ENCODE assay signal across 17 mouse cellular contexts in the genomic region with DNA sequence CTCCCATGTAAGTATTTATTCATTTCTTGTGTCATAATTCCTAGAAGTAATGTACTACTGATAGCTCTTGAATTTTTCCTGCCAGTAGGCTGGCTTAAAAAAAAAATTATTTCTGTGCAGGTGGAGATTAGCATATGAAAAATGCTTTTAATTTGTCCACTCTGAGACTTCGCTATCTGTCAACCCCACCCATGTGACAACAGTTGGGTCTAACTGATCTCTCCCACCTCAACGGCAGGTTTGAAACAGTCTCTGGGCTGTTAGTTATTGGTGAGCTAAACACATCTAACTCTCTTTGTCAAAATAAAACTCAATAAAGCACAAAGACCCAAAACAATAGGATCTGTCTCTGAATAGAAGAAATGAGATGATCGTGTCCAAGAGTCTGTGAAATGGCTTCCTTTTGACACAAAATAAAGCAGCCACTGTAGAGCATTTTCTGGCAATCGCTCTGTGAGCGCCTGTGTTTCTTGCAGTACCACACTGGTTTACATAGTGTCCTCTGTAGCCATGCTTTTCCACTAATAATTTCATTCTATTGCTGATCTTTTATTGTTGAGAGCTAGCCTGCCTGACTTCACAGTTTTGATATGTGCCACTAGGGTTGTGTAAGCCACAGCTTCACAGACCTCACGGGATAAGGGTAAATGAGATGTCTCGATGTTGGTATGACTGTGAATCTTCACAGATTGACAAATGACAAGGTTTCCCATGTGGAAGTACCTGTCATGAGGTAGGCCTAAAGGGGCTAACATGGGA. TPM values are rescaled to one million over a fixed set of nuclear protein-coding genes. Genes with fewer than 3 reads are reported as not detected.
DNase-seq lines count a peak whose midpoint lies in the region; ATAC-seq and TF ChIP-seq lines count a peak whose summit lies in the region.
"Had no signal": no experiment of that assay in that cellular context is flagged by ENCODE, and none has a peak within 500 bp of the region (broad histone marks: within the 10 kb centered on the region; RNA-seq: fewer than 3 reads in every experiment).

No protein-coding gene starts in this region.

- no peak for DNase-seq in G1E (ENCODE audit: low spot score)
- peak; percentile 75 for DNase-seq in c-Kit-positive CD71-positive TER-119-negative erythroid progenitor cells, embryonic 14.5 days (ENCODE audit: low read depth)
- no peak for DNase-seq in gastrocnemius, postnatal 25 days
- no peak for DNase-seq in adrenal gland, postnatal 25 days
- DNase-seq: adrenal gland, postnatal 14 days; cerebellum, adult 18-20 months; kidney, postnatal 25 days; lung, adult 18-20 months; right cerebral cortex, postnatal 25 days; thymus, postnatal 4 days had no signal

- peaks cover 23% of the 10 kb centered on the region for H3K4me1 ChIP-seq in hindbrain, embryonic 13.5 days (replicated peaks)
- H3K4me1 ChIP-seq in hindbrain, embryonic 12.5 days = peaks cover 30% of the 10 kb centered on the region
- peaks cover 47% of the 10 kb centered on the region for H3K4me1 ChIP-seq in G1E (ENCODE audit: insufficient read depth, low read depth, low read length)
- H3K4me1 ChIP-seq in liver, embryonic 15.5 days (replicated peaks) = peaks cover 52% of the 10 kb centered on the region

- ATAC-seq in hindbrain, embryonic 13.5 days (ENCODE audit: low FRiP score) = peak; percentile 8; the same call in 1 of the 2 replicates
- no peak for ATAC-seq in hindbrain, embryonic 12.5 days (ENCODE audit: low FRiP score)
- ATAC-seq in G1E (ENCODE audit: extremely low read depth, insufficient number of reproducible peaks, low FRiP score, poor library complexity, severe bottlenecking) = peak; percentile 67; the same call in 1 of the 2 replicates
- peak; percentile 82 for ATAC-seq in liver, embryonic 15.5 days (ENCODE audit: insufficient read depth)
- ATAC-seq: intestine, postnatal 0 days had no signal

- no peaks in the 10 kb centered on the region for H3K27me3 ChIP-seq in hindbrain, embryonic 13.5 days
- no peaks in the 10 kb centered on the region for H3K27me3 ChIP-seq in hindbrain, embryonic 12.5 days
- no peaks in the 10 kb centered on the region for H3K27me3 ChIP-seq in G1E (ENCODE audit: insufficient read depth, low read length)
- no peaks in the 10 kb centered on the region for H3K27me3 ChIP-seq in liver, embryonic 15.5 days
- H3K27me3 ChIP-seq: embryonic facial prominence, embryonic 12.5 days; heart, embryonic 15.5 days had no signal

- no peak overlapping the region for H3K4me3 ChIP-seq in hindbrain, embryonic 13.5 days
- no peak overlapping the region for H3K4me3 ChIP-seq in hindbrain, embryonic 12.5 days
- no peak overlapping the region; the same call in 1 of the 2 replicates for H3K4me3 ChIP-seq in G1E (ENCODE audit: low read depth, low read length)
- no peak overlapping the region for H3K4me3 ChIP-seq in liver, embryonic 15.5 days (replicated peaks)
- H3K4me3 ChIP-seq: embryonic facial prominence, embryonic 12.5 days; heart, embryonic 15.5 days; midbrain, embryonic 10.5 days had no signal

- H3K4me2 ChIP-seq in hindbrain, embryonic 13.5 days = no peak overlapping the region
- H3K4me2 ChIP-seq in hindbrain, embryonic 12.5 days (replicated peaks) = no peak overlapping the region
- H3K4me2 ChIP-seq in liver, embryonic 15.5 days = peak overlapping the region; percentile 45
- H3K4me2 ChIP-seq: embryonic facial prominence, embryonic 12.5 days; heart, embryonic 15.5 days had no signal

- no peaks in the 10 kb centered on the region for H3K9me3 ChIP-seq in hindbrain, embryonic 13.5 days
- no peaks in the 10 kb centered on the region for H3K9me3 ChIP-seq in hindbrain, embryonic 12.5 days (replicated peaks)
- no peaks in the 10 kb centered on the region for H3K9me3 ChIP-seq in G1E (replicated peaks)
- no peaks in the 10 kb centered on the region for H3K9me3 ChIP-seq in liver, embryonic 15.5 days (replicated peaks)
- H3K9me3 ChIP-seq: embryonic facial prominence, embryonic 12.5 days; heart, embryonic 15.5 days; midbrain, embryonic 10.5 days had no signal

- 63% methylated on average over 7 of the region's 7 CpGs for WGBS in hindbrain, embryonic 13.5 days
- 67% methylated on average over 7 of the region's 7 CpGs for WGBS in hindbrain, embryonic 12.5 days
- 44% methylated on average over 7 of the region's 7 CpGs for WGBS in liver, embryonic 15.5 days (ENCODE audit: insufficient replicate concordance)

- no peak for TF ChIP-seq CTCF in G1E (IDR thresholded peaks at IDR 0.05; ENCODE audit: low read depth, low read length)

- H3K9ac ChIP-seq in hindbrain, embryonic 13.5 days = no peak overlapping the region
- H3K9ac ChIP-seq in hindbrain, embryonic 12.5 days = no peak overlapping the region
- peak overlapping the region; percentile 9; the same call in 1 of the 2 replicates for H3K9ac ChIP-seq in liver, embryonic 15.5 days
- H3K9ac ChIP-seq: embryonic facial prominence, embryonic 12.5 days; heart, embryonic 15.5 days had no signal

- no peak overlapping the region for H3K27ac ChIP-seq in hindbrain, embryonic 13.5 days
- H3K27ac ChIP-seq in hindbrain, embryonic 12.5 days = no peak overlapping the region
- peak overlapping the region; percentile 73 for H3K27ac ChIP-seq in liver, embryonic 15.5 days (replicated peaks)
- H3K27ac ChIP-seq: embryonic facial prominence, embryonic 12.5 days; heart, embryonic 15.5 days; midbrain, embryonic 10.5 days had no signal

- no peaks in the 10 kb centered on the region for H3K36me3 ChIP-seq in hindbrain, embryonic 13.5 days
- H3K36me3 ChIP-seq in hindbrain, embryonic 12.5 days = no peaks in the 10 kb centered on the region
- H3K36me3 ChIP-seq in G1E (replicated peaks) = peaks cover 50% of the 10 kb centered on the region
- peaks cover 4% of the 10 kb centered on the region; the same call in 1 of the 2 replicates for H3K36me3 ChIP-seq in liver, embryonic 15.5 days (replicated peaks)
- H3K36me3 ChIP-seq: embryonic facial prominence, embryonic 12.5 days; heart, embryonic 15.5 days had no signal

RNA-seq across cellular contexts. Expression of gene Zeb2, which starts 48.2 kb away (rescaled TPM):
- 50.4 and 57.4 TPM in 2 replicates for polyA plus RNA-seq in hindbrain, embryonic 13.5 days (2015; fragmentation: Nextera tagmentation; extraction: Ambion mirVana)
- 47.3 and 60.5 TPM in 2 replicates for polyA plus RNA-seq in hindbrain, embryonic 12.5 days (2016; fragmentation: Nextera tagmentation; extraction: Ambion mirVana)
- total RNA-seq in G1E (2014; fragmentation: Nextera tagmentation) = 185 and 216 TPM in 2 replicates
- 65.6 and 79.0 TPM in 2 replicates for total RNA-seq in G1E (2017)
- 4.8 and 5.6 TPM in 2 replicates for polyA plus RNA-seq in G1E (2012)
- 11.2 and 12.1 TPM in 2 replicates for polyA plus RNA-seq in liver, embryonic 15.5 days (2015; fragmentation: Nextera tagmentation; extraction: Ambion mirVana)
- total RNA-seq in gastrocnemius, postnatal 25 days (2021) = 10 to 100 TPM; 39.6 to 47.4 TPM
- total RNA-seq in adrenal gland, postnatal 25 days (2021) = 170 and 221 TPM in 2 replicates
